Mouse (Mus musculus) embryo, embryonic 11.5 days (tissue): Measurements from ENCODE around the gene Noct.

Experiments
- DNase-seq: peaks from one replicate; pipeline ENCODE4 v3.0.0-alpha.2; 2012; ENCODE audit warnings: low read depth, low spot score

The Noct gene

DNA sequence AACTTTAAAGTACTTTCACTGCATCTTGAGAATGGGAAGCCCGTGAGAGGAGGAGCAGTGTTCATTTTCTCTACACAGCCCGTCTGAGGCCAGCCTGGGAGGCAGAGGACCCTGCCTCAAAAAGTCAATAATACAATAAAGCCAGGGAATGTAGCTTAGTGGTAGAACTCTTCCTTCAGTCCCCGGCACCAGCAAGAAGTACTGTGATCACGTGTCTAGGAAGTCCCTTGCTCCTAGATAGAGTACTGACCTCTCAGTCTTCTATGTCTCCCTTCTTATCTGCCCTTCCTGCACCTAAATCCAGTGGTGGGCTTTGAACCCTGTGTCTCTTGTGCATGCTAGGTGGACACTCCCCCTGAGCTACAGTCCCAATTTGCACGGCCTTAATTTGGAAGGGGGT is 6.6 kb downstream of the Noct start:
- no peak for DNase-seq

GRCm38 (mm10) chr3:51231499-51231898 is 7.3 kb downstream of the Noct start:
- no peak for DNase-seq

DNA sequence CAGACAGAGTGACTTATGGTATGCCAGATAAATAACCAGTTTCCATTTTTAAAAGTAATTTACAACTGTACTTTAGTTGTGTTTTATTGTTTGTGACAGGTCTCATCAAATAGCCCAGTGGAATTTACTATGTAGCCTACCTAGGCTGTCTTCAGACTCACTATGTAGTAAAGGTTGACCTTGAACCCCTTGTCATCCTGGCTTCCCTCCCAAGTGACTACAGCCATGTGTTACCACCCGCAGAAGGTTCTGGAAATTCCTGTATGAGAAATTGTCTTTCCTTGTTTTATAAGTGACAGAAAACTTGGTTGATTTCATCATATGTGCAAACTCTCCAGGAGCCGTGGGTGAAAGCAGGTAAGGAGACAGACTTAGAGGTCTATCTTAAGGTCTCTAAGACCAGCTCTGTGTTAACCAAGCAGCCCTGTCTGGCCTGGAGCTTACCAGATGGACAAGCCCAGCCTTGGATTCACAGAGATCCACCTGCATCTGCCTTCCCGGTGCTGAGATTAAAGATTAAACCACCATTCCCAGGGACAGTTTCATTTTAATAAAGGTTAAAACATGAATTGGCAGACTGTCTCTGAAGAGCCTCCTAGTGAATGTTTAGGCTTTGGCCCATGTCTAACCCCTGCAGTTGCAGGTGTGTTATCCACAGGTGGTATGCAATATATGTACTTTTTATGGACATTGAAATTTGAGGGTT is 8.1 kb downstream of the Noct start:
- DNase-seq = no peak

DNA sequence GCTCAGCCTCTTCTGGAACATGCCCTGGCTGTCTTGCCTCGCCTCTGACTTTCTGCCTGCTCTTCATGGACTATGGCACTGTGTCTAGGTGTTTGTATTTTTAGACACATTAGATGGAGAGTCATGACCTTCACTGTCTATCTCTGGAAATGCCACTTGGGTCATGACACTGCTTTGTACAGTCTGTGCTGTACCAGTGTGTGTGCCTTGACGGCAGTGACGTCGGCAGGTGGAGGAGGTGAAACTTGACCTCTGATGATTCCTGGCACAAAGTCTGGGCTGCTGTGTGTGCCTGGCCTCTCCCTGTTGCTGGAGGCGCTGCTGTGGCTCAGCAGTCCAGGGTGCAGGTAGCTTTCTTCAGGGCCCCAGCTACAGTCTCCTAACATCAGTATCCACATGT is 9.2 kb downstream of the Noct start:
- no peak for DNase-seq

- DNase-seq = peak; percentile 87
These were observed 9.9 kb downstream of the Noct start for GRCm38 (mm10) chr3:51233918-51234751.

GRCm38 (mm10) chr3:51234752-51235055 is 10.5 kb downstream of the Noct start:
- no peak for DNase-seq

DNA sequence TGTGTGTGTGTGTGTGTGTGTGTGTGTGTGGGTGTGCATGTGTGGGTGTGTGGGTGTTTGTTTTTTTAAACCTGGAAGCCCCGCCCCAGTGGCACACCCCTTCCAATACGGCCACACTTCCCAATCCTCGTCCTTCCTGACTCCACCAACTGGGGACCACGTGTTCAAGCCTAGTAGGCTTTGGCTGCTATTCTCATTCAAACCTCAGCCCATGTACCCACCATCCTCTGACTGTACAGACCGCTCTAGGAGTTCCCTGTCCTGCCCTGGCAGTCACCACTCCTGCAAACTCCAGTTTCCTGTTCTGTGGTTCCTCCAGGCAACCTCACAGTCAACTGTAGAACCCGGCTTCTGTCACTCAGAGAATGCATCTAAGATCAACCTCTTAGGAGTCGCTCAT is 14.3 kb downstream of the Noct start:
- no peak for DNase-seq

DNA sequence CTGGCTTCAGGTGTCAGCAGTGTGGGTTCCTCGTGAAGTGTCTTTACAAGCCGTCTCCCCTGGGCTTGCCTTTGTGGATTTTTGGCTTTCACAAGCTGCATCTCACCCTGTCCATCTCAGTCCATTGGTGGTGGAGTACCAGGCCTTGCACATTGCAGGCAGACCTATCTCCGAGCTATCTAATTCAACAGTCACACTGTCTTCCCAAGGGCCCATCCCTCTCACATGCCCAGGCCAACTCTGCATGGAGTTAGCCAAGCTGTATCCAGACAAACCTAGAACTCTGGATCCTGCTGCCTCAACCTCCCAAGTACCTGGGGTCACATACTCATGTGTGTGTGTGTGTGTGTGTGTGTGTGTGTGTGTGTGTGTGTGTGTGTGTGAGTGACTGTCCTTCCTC is 15.3 kb downstream of the Noct start:
- DNase-seq = no peak

GRCm38 (mm10) chr3:51247704-51248103 is 23.5 kb downstream of the Noct start:
- DNase-seq = no peak

DNA sequence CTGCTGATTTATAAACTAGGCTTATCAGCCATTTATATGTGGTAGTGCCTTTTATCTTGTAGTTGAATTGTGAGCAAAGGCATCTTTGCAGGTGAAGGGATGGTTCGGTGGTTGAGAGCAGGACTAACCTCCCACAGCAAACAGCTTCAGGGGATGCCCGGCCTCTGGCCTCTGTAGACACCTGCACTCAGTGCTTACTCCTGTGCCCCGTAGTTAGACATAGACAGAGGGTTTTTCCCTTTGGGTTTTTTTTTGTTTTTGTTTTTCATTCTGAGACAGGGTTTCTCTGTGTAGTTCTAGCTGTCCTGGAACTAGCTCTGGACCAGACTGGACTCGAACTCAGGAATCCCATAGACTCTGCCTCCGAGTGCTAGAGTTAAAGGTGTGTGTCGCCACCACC is 24.4 kb downstream of the Noct start:
- no peak for DNase-seq

- DNase-seq = no peak
These were observed 25.2 kb downstream of the Noct start for GRCm38 (mm10) chr3:51249460-51249859.

DNA sequence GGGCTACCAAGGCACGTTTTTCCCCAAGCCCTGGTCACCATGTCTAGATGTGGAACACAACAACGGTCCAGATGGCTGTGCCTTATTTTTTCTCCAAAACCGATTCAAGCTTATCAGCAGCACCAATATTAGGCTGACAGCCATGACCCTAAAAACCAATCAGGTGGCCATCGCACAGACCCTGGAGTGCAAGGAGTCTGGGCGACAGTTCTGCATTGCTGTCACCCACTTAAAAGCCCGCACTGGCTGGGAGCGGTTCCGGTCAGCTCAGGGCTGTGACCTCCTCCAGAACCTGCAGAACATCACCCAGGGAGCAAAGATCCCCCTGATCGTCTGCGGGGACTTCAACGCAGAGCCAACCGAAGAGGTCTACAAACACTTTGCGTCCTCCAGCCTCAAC is 25.6 kb downstream of the Noct start:
- DNase-seq = no peak

GRCm38 (mm10) chr3:51251057-51251456 is 26.8 kb downstream of the Noct start:
- DNase-seq = no peak

DNA sequence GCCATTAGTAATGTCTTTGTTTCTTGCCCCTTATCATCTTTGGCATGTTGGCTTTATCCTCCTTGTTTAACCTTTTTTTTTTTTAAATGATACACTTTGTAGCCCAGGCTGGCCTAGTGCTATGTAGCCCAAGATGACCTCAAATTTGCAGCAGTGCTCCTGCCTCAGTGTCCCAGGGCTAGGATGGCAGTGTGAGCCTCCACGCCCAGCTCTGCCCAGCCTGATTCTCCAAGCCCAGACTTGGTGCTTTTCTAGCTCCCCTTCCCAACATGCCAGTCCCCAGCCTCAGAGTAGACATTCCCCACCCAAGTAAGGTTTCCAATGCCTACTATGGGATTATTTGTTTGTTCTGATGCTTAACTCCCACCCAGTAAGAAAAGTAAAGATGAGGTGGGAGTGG is 28.0 kb downstream of the Noct start:
- DNase-seq = no peak

DNA sequence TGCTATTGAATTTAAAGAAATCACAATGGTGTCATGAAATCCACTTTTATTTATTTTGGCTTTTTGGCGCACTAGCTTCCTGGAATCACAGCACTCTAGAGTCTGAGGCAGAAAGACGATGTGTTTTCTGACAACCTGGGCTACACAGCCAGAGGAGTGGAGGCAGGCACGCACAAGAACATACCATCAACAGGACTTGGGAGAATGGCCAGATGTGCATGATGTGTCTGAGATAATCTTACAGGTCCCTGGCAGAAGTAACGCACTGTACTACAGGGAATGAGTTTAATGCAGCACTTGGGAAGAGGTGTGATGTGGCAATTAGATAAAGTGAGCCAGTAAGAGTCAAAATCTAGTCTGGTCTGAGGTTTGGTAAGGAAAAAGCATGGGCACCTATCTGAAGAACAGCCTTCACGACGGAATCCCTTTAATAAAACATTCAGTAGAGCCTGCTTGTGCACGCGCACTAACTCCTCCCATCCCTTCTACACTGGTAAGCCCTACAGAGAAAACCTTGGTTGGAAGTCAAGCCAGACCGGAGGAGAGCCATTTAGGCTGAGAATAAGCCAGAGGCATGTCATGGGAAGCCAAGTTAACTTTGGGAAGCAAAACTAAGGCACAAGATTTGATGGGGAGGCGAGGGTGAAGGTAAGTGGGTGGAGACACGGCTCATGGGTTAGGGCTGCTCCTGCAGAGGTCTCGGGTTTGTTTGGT is 28.6 kb downstream of the Noct start:
- DNase-seq = no peak

DNA sequence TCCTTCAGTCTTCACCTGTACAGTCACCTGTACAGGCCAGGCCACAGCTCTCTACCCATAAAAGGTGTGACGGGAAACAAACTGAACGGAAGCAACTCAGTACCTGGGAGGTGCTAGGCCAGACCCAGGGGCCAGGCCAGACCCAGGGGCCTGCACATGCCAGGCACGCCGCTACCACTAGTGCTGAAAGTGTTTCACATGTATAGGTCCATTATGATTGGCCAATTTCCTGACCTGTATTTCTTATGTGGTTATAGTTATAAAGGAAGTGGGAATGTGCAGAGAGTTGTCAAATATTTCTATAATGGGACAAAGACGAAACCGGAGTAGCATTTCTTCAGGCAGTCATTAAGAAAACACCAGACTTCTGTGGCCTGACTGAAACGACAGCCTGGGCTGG is 30.5 kb downstream of the Noct start:
- no peak for DNase-seq

DNA sequence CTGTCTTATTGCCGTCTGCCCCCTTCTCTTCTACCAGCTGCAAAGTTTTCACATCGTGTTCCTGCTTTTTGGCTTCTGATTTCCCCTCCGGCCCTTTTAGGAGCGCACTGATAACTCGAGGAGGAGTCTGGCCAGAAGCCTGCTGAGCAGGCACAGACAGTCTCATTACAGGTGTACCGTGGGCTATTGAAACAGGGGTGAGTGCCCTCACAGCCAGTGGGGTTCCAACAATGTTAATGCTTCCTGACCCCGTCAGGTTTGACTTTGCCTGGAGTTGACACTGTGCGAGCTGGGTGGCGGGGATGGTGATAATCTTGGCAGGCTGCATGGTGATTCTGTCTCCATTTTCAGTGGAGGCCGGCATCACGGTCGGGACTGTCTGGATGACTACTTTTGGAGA is 32.2 kb downstream of the Noct start:
- no peak for DNase-seq

DNA sequence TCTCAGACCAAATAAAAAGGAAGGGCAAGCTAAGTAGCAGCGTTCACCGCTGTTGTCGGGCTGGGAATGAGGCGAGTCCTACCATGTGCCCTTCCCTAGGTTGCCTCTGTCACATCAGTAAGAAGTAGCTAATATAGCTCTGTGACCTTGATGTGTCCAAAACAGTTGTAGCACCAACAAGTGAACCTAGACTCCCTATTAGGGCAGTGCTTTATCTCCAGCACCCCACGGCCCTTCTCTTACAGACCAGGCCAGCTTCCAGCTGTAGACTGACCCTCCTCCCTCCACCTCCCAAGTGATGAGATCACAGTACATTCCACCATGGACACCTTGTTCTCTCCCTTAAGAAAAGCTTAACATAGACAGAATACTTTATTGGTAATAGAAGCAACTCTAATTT is 33.8 kb downstream of the Noct start:
- no peak for DNase-seq

GRCm38 (mm10) chr3:51262942-51263341 is 38.7 kb downstream of the Noct start:
- DNase-seq = no peak

DNA sequence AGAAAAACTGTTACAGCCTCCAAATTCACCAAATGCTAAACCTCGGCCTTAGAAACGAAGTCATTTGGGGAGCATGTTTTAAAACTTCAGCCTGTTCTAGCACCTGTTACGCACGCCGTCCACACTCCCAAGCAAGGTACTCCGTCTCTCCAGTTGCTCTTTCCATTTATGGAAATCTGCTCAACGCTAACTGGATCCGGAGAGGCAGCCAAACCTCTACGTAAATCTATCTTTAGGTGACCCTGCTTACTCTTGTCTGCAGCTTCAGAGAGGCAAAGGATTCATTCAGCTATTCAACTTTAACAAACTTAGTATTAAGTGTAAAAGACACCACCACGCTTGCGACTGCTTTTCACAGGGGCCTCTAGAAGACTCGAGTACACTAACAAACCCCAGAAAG is 44.2 kb downstream of the Noct start:
- no peak for DNase-seq

- DNase-seq = no peak
These were observed 46.0 kb downstream of the Noct start for GRCm38 (mm10) chr3:51270069-51270817.

- DNase-seq = peak; percentile 96
These were observed 51.7 kb downstream of the Noct start for GRCm38 (mm10) chr3:51275956-51276398.
